Mouse (Mus musculus): ENCODE measurements around the gene Lpin2.
A peak's percentile ranks its signal among the peaks of the same experiment; 100 is the strongest.

Lpin2 gene

GRCm38 (mm10) chr17:71182211-71182721, at the start of gene Lpin2:
Gene Lpin2 (plus strand): TSS chr17:71182560.
- peak; percentile 78 for DNase-seq (ENCODE audit: low read depth, low spot score)

GRCm38 (mm10) chr17:71132856-71133439, 49.4 kb upstream of the Lpin2 start:
- DNase-seq (ENCODE audit: low read depth, low spot score) = peak; percentile 85

- DNase-seq (ENCODE audit: low read depth, low spot score) = no peak
These were observed 47.9 kb upstream of the Lpin2 start for GRCm38 (mm10) chr17:71134441-71134955.

- DNase-seq (ENCODE audit: low read depth, low spot score) = no peak
These were observed 47.3 kb upstream of the Lpin2 start for GRCm38 (mm10) chr17:71135108-71135507.

GRCm38 (mm10) chr17:71135866-71136265, 46.5 kb upstream of the Lpin2 start:
- no peak for DNase-seq (ENCODE audit: low read depth, low spot score)

- DNase-seq (ENCODE audit: low read depth, low spot score) = no peak
These were observed 45.7 kb upstream of the Lpin2 start for GRCm38 (mm10) chr17:71136384-71137333.

- DNase-seq (ENCODE audit: low read depth, low spot score) = no peak
These were observed 45.0 kb upstream of the Lpin2 start for GRCm38 (mm10) chr17:71137334-71137721.

GRCm38 (mm10) chr17:71142068-71142467, 40.3 kb upstream of the Lpin2 start:
- no peak for DNase-seq (ENCODE audit: low read depth, low spot score)

- DNase-seq (ENCODE audit: low read depth, low spot score) = no peak
These were observed 39.2 kb upstream of the Lpin2 start for GRCm38 (mm10) chr17:71143155-71143554.

- no peak for DNase-seq (ENCODE audit: low read depth, low spot score)
These were observed 37.8 kb upstream of the Lpin2 start for GRCm38 (mm10) chr17:71144322-71145116.

GRCm38 (mm10) chr17:71145248-71145961, 37.0 kb upstream of the Lpin2 start:
- no peak for DNase-seq (ENCODE audit: low read depth, low spot score)

GRCm38 (mm10) chr17:71153356-71153755, 29.0 kb upstream of the Lpin2 start:
- DNase-seq (ENCODE audit: low read depth, low spot score) = no peak

GRCm38 (mm10) chr17:71155271-71155670, 27.1 kb upstream of the Lpin2 start:
- DNase-seq (ENCODE audit: low read depth, low spot score) = no peak

GRCm38 (mm10) chr17:71159152-71159567, 23.2 kb upstream of the Lpin2 start:
- no peak for DNase-seq (ENCODE audit: low read depth, low spot score)

GRCm38 (mm10) chr17:71159720-71160119, 22.6 kb upstream of the Lpin2 start:
- no peak for DNase-seq (ENCODE audit: low read depth, low spot score)

- peak; percentile 55 for DNase-seq (ENCODE audit: low read depth, low spot score)
These were observed 21.9 kb upstream of the Lpin2 start for GRCm38 (mm10) chr17:71160244-71160995.

- peak; percentile 79 for DNase-seq (ENCODE audit: low read depth, low spot score)
These were observed 17.4 kb upstream of the Lpin2 start for GRCm38 (mm10) chr17:71164991-71165390.

- no peak for DNase-seq (ENCODE audit: low read depth, low spot score)
These were observed 14.1 kb upstream of the Lpin2 start for GRCm38 (mm10) chr17:71168205-71168815.

GRCm38 (mm10) chr17:71168846-71169245, 13.5 kb upstream of the Lpin2 start:
- no peak for DNase-seq (ENCODE audit: low read depth, low spot score)

GRCm38 (mm10) chr17:71169639-71170038, 12.7 kb upstream of the Lpin2 start:
- DNase-seq (ENCODE audit: low read depth, low spot score) = no peak

Measured in A20 (cell line).